Mouse (Mus musculus) left cerebral cortex, postnatal 10 days (tissue): ENCODE results near the gene Olfml1. TPM values are rescaled to one million over a fixed set of nuclear protein-coding genes. Genes with fewer than 3 reads are reported as not detected.

Experiments
- DNase-seq, 2 experiments: peaks; one replicate each; pipeline ENCODE4 v3.0.0; 2021 to 2022; ENCODE audit warnings: low spot score in 2 of 2, mixed read lengths in 1 of 2; ENCODE audit errors: extremely low spot score in 1 of 2
- intact Hi-C: fragments of 180-260 bp; cut with DNase I; formaldehyde crosslinking; loops from one replicate; pipeline ENCODE4 v1.15.1; 2025
- total RNA-seq, 2 experiments: library from RNA; stranded (reverse); gene quantifications; 2 replicates each; pipeline ENCODE4 v1.2.3; 2021

The Olfml1 gene
- total RNA-seq, 2 experiments from 2014 or later = 5.5 to 5.6 TPM

GRCm38 (mm10) chr7:107628383-107628782 is 61.1 kb downstream of the Olfml1 start:
- intact Hi-C loops = no loop called here

GRCm38 (mm10) chr7:107633201-107633600 is 66.0 kb downstream of the Olfml1 start:
- intact Hi-C loops = loop anchor here (10.0 kb wide), 1 partner anchor 398 kb away; no protein-coding TSS in a partner anchor
- no peak for DNase-seq

More at GRCm38 (mm10) chr7:107628383-107628782, 61.1 kb downstream of the Olfml1 start:
- DNase-seq = no peak

- DNase-seq = no peak
- intact Hi-C loops = loop anchor here (10.0 kb wide), 1 partner anchor 403 kb away; no protein-coding TSS in a partner anchor
Observed at GRCm38 (mm10) chr7:107637398-107637797, 70.2 kb downstream of the Olfml1 start.

GRCm38 (mm10) chr7:107638026-107638425 is 70.8 kb downstream of the Olfml1 start:
- intact Hi-C loops = loop anchor here (10.0 kb wide), 1 partner anchor 403 kb away; no protein-coding TSS in a partner anchor

More at GRCm38 (mm10) chr7:107638026-107638425, 70.8 kb downstream of the Olfml1 start:
- DNase-seq = no peak

Other genes with a start within 250 kb of the Olfml1 start
- 10 to 100 TPM; 14.9 to 15.6 TPM for gene Syt9, start 196.7 kb upstream of the Olfml1 start, total RNA-seq
- gene Ppfibp2, start 27.8 kb downstream of the Olfml1 start, total RNA-seq = 1 to 10 TPM; 3.5 to 3.9 TPM
- gene 5330417H12Rik, start 57.7 kb downstream of the Olfml1 start, total RNA-seq = not detected
- gene Cyb5r2, start 190.6 kb downstream of the Olfml1 start, total RNA-seq = not detected
- not detected for gene Ovch2, start 233.8 kb downstream of the Olfml1 start, total RNA-seq
- gene Olfr467, start 244.8 kb downstream of the Olfml1 start, total RNA-seq = not detected